In the genomic region with DNA sequence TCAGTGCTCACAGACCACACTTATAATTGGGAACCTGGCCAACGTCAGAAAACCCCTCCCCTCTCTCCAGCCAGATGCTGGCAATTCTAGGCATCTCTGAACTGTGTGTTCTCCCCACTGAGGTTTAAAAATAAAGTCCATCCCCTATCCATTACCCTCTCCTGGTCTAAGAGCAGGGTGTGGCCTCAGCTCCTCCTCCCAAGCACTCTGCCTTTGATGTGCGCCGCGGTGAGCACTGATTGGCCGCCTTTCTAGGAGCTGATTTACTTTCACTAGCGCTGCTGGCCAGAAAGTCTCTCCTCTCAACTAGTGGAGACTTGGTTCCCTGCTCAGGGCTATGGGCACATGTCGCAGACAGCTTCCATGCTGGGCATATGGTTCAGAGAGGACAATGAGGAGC, we compare ENCODE assay signal across 7 mouse cellular contexts. TPM values are rescaled to one million over a fixed set of nuclear protein-coding genes. Genes with fewer than 3 reads are reported as not detected.
A peak's percentile ranks its signal among the peaks of the same experiment; 100 is the strongest.
DNase-seq lines count a peak whose midpoint lies in the region; ATAC-seq and TF ChIP-seq lines count a peak whose summit lies in the region.

No protein-coding gene starts in this region.

- H3K4me1 ChIP-seq in intestine, embryonic 16.5 days (ENCODE audit: control insufficient read depth, insufficient read depth, low read length), result peaks cover 59% of the 10 kb centered on the region
- peaks cover 11% of the 10 kb centered on the region for H3K4me1 ChIP-seq in lung, embryonic 14.5 days (ENCODE audit: insufficient read depth)

- no peaks in the 10 kb centered on the region for H3K9me3 ChIP-seq in intestine, embryonic 16.5 days (ENCODE audit: control insufficient read depth, low read length)
- no peaks in the 10 kb centered on the region for H3K9me3 ChIP-seq in lung, embryonic 14.5 days (ENCODE audit: low read depth, low read length)

- no peaks in the 10 kb centered on the region for H3K36me3 ChIP-seq in intestine, embryonic 16.5 days (ENCODE audit: control insufficient read depth, insufficient read depth, low read length)
- no peaks in the 10 kb centered on the region for H3K36me3 ChIP-seq in lung, embryonic 14.5 days (ENCODE audit: insufficient read depth)

- DNase-seq in MN1 (ENCODE audit: low spot score), result peak; percentile 41
- peak; percentile 47 for DNase-seq in forelimb bud, embryonic 11.5 days (ENCODE audit: low read depth, low spot score)
- peak; percentile 79 for DNase-seq in lung, embryonic 14.5 days
- DNase-seq in right cerebral cortex, postnatal 36 days (ENCODE audit: low spot score in 2 of 2), result no peak

- no peak overlapping the region for H3K4me2 ChIP-seq in intestine, embryonic 16.5 days (ENCODE audit: low read depth, low read length)
- no peak overlapping the region; the same call in 1 of the 2 replicates for H3K4me2 ChIP-seq in lung, embryonic 14.5 days

- no peaks in the 10 kb centered on the region for H3K27me3 ChIP-seq in intestine, embryonic 16.5 days (replicated peaks; ENCODE audit: control insufficient read depth, insufficient read depth, low read length)
- no peaks in the 10 kb centered on the region for H3K27me3 ChIP-seq in lung, embryonic 14.5 days (ENCODE audit: insufficient read depth, low read length)

- no peak for TF ChIP-seq CTCF in lung, embryonic 14.5 days (IDR thresholded peaks at IDR 0.05; ENCODE audit: low read depth)

- no peak overlapping the region for H3K9ac ChIP-seq in intestine, embryonic 16.5 days (ENCODE audit: low read depth, low read length)
- H3K9ac ChIP-seq in lung, embryonic 14.5 days, result no peak overlapping the region

- H3K4me3 ChIP-seq in intestine, embryonic 16.5 days (ENCODE audit: low read length), result no peak overlapping the region
- no peak overlapping the region for H3K4me3 ChIP-seq in lung, embryonic 14.5 days (ENCODE audit: low read depth, low read length)

- 14% methylated on average over 7 of the region's 7 CpGs for WGBS in intestine, embryonic 16.5 days
- WGBS in lung, embryonic 14.5 days, result 5% methylated on average over 7 of the region's 7 CpGs

- no peak overlapping the region for H3K27ac ChIP-seq in intestine, embryonic 16.5 days (ENCODE audit: low read length)
- peak overlapping the region; percentile 9; the same call in 1 of the 2 replicates for H3K27ac ChIP-seq in lung, embryonic 14.5 days (ENCODE audit: low read depth)

- ATAC-seq in CD4-positive, CD25-positive, alpha-beta regulatory T cell, adult 4 months, result peak; percentile 32
- 0 out of 2 replicates have a peak, but pooled peaks have one; percentile 35 for ATAC-seq in intestine, embryonic 16.5 days
- ATAC-seq in lung, embryonic 14.5 days (ENCODE audit: insufficient read depth), result peak; percentile 70; the same call in 1 of the 2 replicates
- no peak for ATAC-seq in granulocyte monocyte progenitor cell, adult 5-6 weeks (replicated peaks; ENCODE audit: poor library complexity, severe bottlenecking)

RNA-seq across cellular contexts. Expression of a gene that starts 47.1 kb away (rescaled TPM):
- polyA plus RNA-seq in CD4-positive, CD25-positive, alpha-beta regulatory T cell, adult 4 months (2017; shearing (Covaris generic)), result 10 to 100 TPM; 28.7 to 35.9 TPM
- polyA plus RNA-seq in intestine, embryonic 16.5 days (2015; fragmentation: Nextera tagmentation; extraction: Ambion mirVana), result 7.9 and 8.1 TPM in 2 replicates
- polyA plus RNA-seq in lung, embryonic 14.5 days (2014; fragmentation: Nextera tagmentation; extraction: Ambion mirVana), result 18.3 and 20.5 TPM in 2 replicates
- total RNA-seq in granulocyte monocyte progenitor cell, adult 5-6 weeks (2014; fragmentation: Nextera tagmentation), result 29.6 and 31.9 TPM in 2 replicates
- total RNA-seq in granulocyte monocyte progenitor cell, adult 5-6 weeks (2017), result 16.7 and 21.9 TPM in 2 replicates

Comparison
In these comparisons a context has a peak if more than half of its experiments do, and no peak if none do; other contexts are left out.
1. DNase-seq: peak in MN1 (single experiment), forelimb bud, embryonic 11.5 days (single experiment) and lung, embryonic 14.5 days (single experiment); none in right cerebral cortex, postnatal 36 days (0 of 2).